11 mouse cellular contexts compared by ENCODE assay signal in the genomic region with DNA sequence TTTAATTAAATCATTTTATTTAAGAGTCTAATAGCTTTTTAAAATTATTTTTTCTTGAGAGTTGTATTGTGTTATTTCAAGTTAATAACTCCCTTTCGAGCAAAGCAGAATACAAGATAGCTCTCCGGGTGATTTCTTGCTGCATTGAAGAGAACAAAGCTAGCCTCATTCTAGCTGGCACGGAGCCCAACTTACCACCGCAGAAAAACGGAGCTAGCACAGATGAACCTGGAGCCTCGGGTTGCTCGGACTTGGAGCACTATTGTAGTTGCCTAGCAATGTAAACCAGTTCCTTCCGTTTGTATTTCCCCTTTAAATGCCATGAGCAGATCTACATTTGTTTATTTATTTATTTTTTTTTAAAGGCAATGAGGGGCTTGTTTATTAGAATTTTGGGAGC.
A peak's percentile ranks its signal among the peaks of the same experiment; 100 is the strongest.
DNase-seq lines count a peak whose midpoint lies in the region; ATAC-seq lines count a peak whose summit lies in the region.
"Had no signal": no experiment of that assay in that cellular context is flagged by ENCODE, and none has a peak within 500 bp of the region (broad histone marks: within the 10 kb centered on the region; RNA-seq: fewer than 3 reads in every experiment).

No protein-coding gene starts in this region.

- H3K27me3 ChIP-seq in kidney, embryonic 16.5 days (ENCODE audit: insufficient read depth, low read length) = no peaks in the 10 kb centered on the region
- H3K27me3 ChIP-seq: liver, embryonic 12.5 days had no signal

- no peak for ATAC-seq in kidney, embryonic 16.5 days (ENCODE audit: low FRiP score, low TSS enrichment)
- ATAC-seq: intestine, embryonic 16.5 days; liver, embryonic 12.5 days had no signal

- 72% methylated on average over 8 of the region's 8 CpGs for WGBS in kidney, embryonic 16.5 days

- no peak overlapping the region for H3K4me2 ChIP-seq in kidney, embryonic 16.5 days (replicated peaks; ENCODE audit: low read depth, low read length)
- H3K4me2 ChIP-seq: liver, embryonic 12.5 days had no signal

- 0 out of 2 replicates have a peak, but pooled peaks cover 3% of the 10 kb centered on the region for H3K4me1 ChIP-seq in kidney, embryonic 16.5 days (ENCODE audit: insufficient read depth, low read length)
- H3K4me1 ChIP-seq: liver, embryonic 12.5 days had no signal

- H3K4me3 ChIP-seq in kidney, embryonic 16.5 days (ENCODE audit: low read length) = no peak overlapping the region
- H3K4me3 ChIP-seq: liver, embryonic 12.5 days; myocyte had no signal

- no peak overlapping the region for H3K9ac ChIP-seq in kidney, embryonic 16.5 days (replicated peaks; ENCODE audit: low read length)
- H3K9ac ChIP-seq: liver, embryonic 12.5 days had no signal

- no peaks in the 10 kb centered on the region for H3K36me3 ChIP-seq in kidney, embryonic 16.5 days (ENCODE audit: insufficient read depth, low read length)
- H3K36me3 ChIP-seq: liver, embryonic 12.5 days had no signal

- peak; percentile 61 for DNase-seq in kidney, postnatal 10 days
- DNase-seq in right cerebral cortex, postnatal 10 days (ENCODE audit: low spot score in 2 of 2) = peak; percentile 67 to 76
- no peak for DNase-seq in right cerebral cortex, postnatal 25 days
- peak; percentile 82 to 85 for DNase-seq in cerebellum, postnatal 14 days
- DNase-seq in kidney, postnatal 4 days = peak; percentile 42 to 43
- no peak for DNase-seq in thymus, postnatal 36 days
- no peak for DNase-seq in layer of hippocampus, postnatal 36 days

- H3K9me3 ChIP-seq in kidney, embryonic 16.5 days (ENCODE audit: low read length) = no peaks in the 10 kb centered on the region; the same call in 1 of the 2 replicates

- no peak overlapping the region for H3K27ac ChIP-seq in kidney, embryonic 16.5 days (ENCODE audit: low read length)
- H3K27ac ChIP-seq: liver, embryonic 12.5 days had no signal

Comparison
In these comparisons a context has a peak if more than half of its experiments do, and no peak if none do; other contexts are left out.
1. DNase-seq: peak in kidney, postnatal 10 days (single experiment), right cerebral cortex, postnatal 10 days (2 of 2), cerebellum, postnatal 14 days (2 of 2) and kidney, postnatal 4 days (2 of 2); none in right cerebral cortex, postnatal 25 days (single experiment), thymus, postnatal 36 days (0 of 2) and layer of hippocampus, postnatal 36 days (0 of 2).